Mouse (Mus musculus) stomach, adult 2 months (tissue): ENCODE results near the gene Dennd5b. TPM values are rescaled to one million over a fixed set of nuclear protein-coding genes. Genes with fewer than 3 reads are reported as not detected.

Source experiments
- polyA plus RNA-seq: library from polyadenylated mRNA; depleted of rRNA; stranded (reverse); fragments of >200 nt; gene quantifications from 2 replicates; pipeline ENCODE4 v1.2.3, GENCODE M21; 2012; rRNA removed

Gene Dennd5b
- polyA plus RNA-seq = 0.70 and 1.2 TPM in 2 replicates

GRCm38 (mm10) chr6:149101076-149101942 lies at the start of gene Dennd5b:
TSS of gene Dennd5b (minus strand) at chr6:149101680.

DNA sequence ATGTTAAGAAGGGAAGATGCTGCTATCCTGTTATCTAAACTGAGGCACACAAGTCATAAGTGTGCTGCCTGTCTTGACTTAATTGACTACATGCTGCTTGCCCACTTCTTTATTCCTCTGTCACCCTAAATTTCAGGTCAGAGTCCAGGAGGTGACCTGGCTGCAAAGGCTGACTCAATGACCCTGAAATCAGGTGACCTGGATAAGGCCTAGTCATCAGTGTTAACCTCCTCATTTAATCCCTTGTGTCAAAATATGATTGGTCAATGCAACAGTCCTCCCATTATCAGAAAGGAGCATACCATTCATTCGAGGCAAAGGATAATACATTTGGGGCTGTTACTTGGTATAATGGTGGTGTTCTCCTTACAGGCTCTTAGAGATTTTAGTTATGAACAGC lies 38.0 kb upstream of the Dennd5b start, which contains the start of gene Etfbkmt:
Gene Etfbkmt (plus strand): TSS at position 379 of the 400 bp plus-strand sequence.

DNA sequence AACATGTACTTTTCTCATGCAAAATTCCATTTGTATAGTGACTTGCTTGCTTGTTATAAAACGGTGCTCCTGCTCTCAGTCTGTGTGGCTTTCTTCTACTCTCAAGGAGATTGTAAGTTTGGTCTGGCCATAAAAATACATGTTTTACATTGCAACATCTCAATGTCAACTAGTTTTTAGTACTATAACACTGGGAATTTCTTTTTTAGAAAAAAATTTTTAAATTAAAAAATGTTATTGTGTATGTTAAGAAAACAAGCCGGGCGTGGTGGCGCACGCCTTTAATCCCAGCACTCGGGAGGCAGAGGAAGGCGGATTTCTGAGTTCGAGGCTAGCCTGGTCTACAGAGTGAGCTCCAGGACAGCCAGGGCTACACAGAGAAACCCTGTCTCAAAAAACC lies 28.4 kb upstream of the Dennd5b start, which contains the start of gene Gm10203:
Gene Gm10203 (plus strand): TSS at position 301 of the 400 bp plus-strand sequence.

GRCm38 (mm10) chr6:148946409-148946742 lies 155.1 kb downstream of the Dennd5b start, which contains the start of gene Sinhcaf:
TSS of gene Sinhcaf (minus strand) at chr6:148946467.

Other genes starting within 250 kb of the Dennd5b start
- 0.69 and 2.1 TPM in 2 replicates for gene Caprin2, start 205.4 kb downstream of the Dennd5b start, polyA plus RNA-seq
- 0.20 and 0.41 TPM in 2 replicates for gene Sinhcaf, start 155.2 kb downstream of the Dennd5b start, polyA plus RNA-seq
- gene Gm10203, start 28.5 kb upstream of the Dennd5b start, polyA plus RNA-seq = not detected in 2 replicates
- 0.44 and 0.67 TPM in 2 replicates for gene Etfbkmt, start 38.2 kb upstream of the Dennd5b start, polyA plus RNA-seq
- gene Amn1, start 87.0 kb upstream of the Dennd5b start, polyA plus RNA-seq = 1.4 and 4.0 TPM in 2 replicates
- gene Resf1, start 207.7 kb upstream of the Dennd5b start, polyA plus RNA-seq = 1.1 and 1.5 TPM in 2 replicates